Mouse (Mus musculus): ENCODE measurements around the gene Rdh16. TPM values are rescaled to one million over a fixed set of nuclear protein-coding genes. Genes with fewer than 3 reads are reported as not detected.
"Not testable (repeated sequence)": the region's sequence is repeated elsewhere in the genome, so short reads cannot be mapped to it uniquely, and the experiment has no call there.

Gene Rdh16
- polyA plus RNA-seq, 1 experiment from 2014 or later, result not detected

- Histone ChIP-seq H3K4me1 (ENCODE audit: control insufficient read depth, insufficient read depth, low read length) (no peaks in the 10 kb centered on the region), H3K27ac (ENCODE audit: low read length) (no peak overlapping the region), H3K4me3 (ENCODE audit: low read length) (no peak overlapping the region), H3K9me3 (replicated peaks; ENCODE audit: control insufficient read depth, low read length) (no peaks in the 10 kb centered on the region), H3K9ac (ENCODE audit: low read length) (no peak overlapping the region), H3K36me3 (ENCODE audit: control insufficient read depth, insufficient read depth) (no peaks in the 10 kb centered on the region), H3K4me2 (ENCODE audit: low read depth, low read length) (no peak overlapping the region), H3K27me3 (ENCODE audit: control insufficient read depth, insufficient read depth, low read length) (no peaks in the 10 kb centered on the region)
- WGBS, result 77% methylated on average over 1 of the region's 1 CpGs
- ATAC-seq (replicated peaks; ENCODE audit: extremely low read depth, insufficient read depth, low FRiP score), result no peak
Observed at GRCm38 (mm10) chr10:127766564-127766963, 34.4 kb upstream of the Rdh16 start.

DNA sequence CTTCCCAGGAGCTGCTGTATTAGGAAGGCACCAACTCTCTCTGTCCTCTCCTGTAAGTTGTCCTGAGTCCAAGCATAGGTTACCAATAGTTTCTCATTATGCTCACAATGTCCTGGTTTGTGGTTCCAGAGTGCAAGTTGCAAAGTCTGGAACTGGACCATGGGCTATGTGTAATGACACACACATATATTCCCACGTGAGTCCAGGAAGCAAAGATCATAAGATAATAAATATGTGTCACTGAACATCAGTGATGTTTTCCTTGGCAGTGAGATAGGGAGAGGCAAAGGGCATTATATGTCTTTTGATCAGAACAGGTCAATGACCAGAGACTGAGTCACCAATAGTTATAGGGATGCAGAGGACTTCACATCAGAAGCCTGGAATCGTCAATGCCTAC lies 24.9 kb upstream of the Rdh16 start, which contains the start of gene Rdh9:
Gene Rdh9, plus strand, starts transcription at position 376 of the 400 bp plus-strand sequence.
- 57% methylated on average over 2 of the region's 2 CpGs for WGBS
- no peaks in the 10 kb centered on the region for H3K27me3 ChIP-seq (ENCODE audit: control insufficient read depth, insufficient read depth, low read length)
- no peak for ATAC-seq (replicated peaks; ENCODE audit: extremely low read depth, insufficient read depth, low FRiP score)

DNA sequence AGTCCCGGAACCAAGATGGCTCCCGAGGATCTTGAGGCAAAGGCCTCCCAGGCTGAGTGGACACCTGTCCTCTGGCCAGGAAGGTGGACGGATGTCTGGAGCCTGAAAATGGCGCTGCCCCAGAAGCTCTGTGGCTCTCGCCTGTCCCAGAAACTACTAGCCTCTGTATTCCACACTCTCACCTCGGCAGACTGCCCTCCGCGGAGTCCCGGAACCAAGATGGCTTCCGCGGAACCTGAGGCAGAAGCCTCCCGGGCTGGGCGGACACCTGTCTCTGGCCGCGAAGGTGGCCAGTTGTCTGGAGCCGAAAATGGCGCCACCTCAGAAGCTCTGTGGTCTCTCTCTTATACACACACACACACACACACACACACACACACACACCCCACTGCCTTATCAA lies 18.6 kb upstream of the Rdh16 start:
- H3K4me3 ChIP-seq (ENCODE audit: low read length); H3K4me1 ChIP-seq (ENCODE audit: control insufficient read depth, insufficient read depth, low read length); H3K27ac ChIP-seq (ENCODE audit: low read length); ATAC-seq (replicated peaks; ENCODE audit: extremely low read depth, insufficient read depth, low FRiP score); H3K9me3 ChIP-seq (replicated peaks; ENCODE audit: control insufficient read depth, low read length); H3K4me2 ChIP-seq (ENCODE audit: low read depth, low read length); H3K27me3 ChIP-seq (ENCODE audit: control insufficient read depth, insufficient read depth, low read length); H3K36me3 ChIP-seq (ENCODE audit: control insufficient read depth, insufficient read depth); H3K9ac ChIP-seq (ENCODE audit: low read length): not testable (repeated sequence)
- 91% methylated on average over 17 of the region's 17 CpGs for WGBS

More for the DNA sequence above, 24.9 kb upstream of the Rdh16 start, which contains the start of gene Rdh9:
- H3K9me3 ChIP-seq (replicated peaks; ENCODE audit: control insufficient read depth, low read length), result no peaks in the 10 kb centered on the region
- no peak within 1 kb of the TSS for H3K4me2 ChIP-seq (ENCODE audit: low read depth, low read length)
- H3K36me3 ChIP-seq (ENCODE audit: control insufficient read depth, insufficient read depth), result no peaks in the 10 kb centered on the region
- no peak within 1 kb of the TSS for H3K9ac ChIP-seq (ENCODE audit: low read length)
- H3K27ac ChIP-seq (ENCODE audit: low read length), result no peak within 1 kb of the TSS
- H3K4me3 ChIP-seq (ENCODE audit: low read length), result no peak within 1 kb of the TSS
- H3K4me1 ChIP-seq (ENCODE audit: control insufficient read depth, insufficient read depth, low read length), result no peaks in the 10 kb centered on the region

DNA sequence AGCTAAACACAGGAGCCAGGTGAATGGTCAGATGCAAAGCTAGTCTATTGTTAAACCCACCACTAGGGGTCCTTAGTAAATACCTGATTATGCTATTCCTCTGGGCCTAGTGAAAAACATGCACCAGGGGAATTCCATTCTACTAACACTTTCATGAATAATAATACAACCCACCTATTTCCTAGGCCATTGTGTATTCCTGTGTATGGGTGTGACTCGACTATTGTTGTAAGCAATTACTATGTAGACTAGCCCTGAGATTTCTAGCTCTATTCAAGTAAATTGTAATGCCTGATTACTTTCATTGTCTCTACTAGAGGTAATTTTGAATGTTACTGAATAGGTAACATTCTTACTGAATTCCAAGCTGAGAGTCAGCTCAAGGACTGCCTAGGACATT lies 15.5 kb upstream of the Rdh16 start:
- H3K9me3 ChIP-seq (replicated peaks; ENCODE audit: control insufficient read depth, low read length); H3K27ac ChIP-seq (ENCODE audit: low read length); H3K27me3 ChIP-seq (ENCODE audit: control insufficient read depth, insufficient read depth, low read length); H3K4me1 ChIP-seq (ENCODE audit: control insufficient read depth, insufficient read depth, low read length); ATAC-seq (replicated peaks; ENCODE audit: extremely low read depth, insufficient read depth, low FRiP score); H3K36me3 ChIP-seq (ENCODE audit: control insufficient read depth, insufficient read depth); H3K4me2 ChIP-seq (ENCODE audit: low read depth, low read length); H3K9ac ChIP-seq (ENCODE audit: low read length); H3K4me3 ChIP-seq (ENCODE audit: low read length): not testable (repeated sequence)
- WGBS, result 80% methylated on average over 1 of the region's 1 CpGs

- no peak overlapping the region for H3K4me2 ChIP-seq (ENCODE audit: low read depth, low read length)
- no peaks in the 10 kb centered on the region for H3K9me3 ChIP-seq (replicated peaks; ENCODE audit: control insufficient read depth, low read length)
- H3K9ac ChIP-seq (ENCODE audit: low read length), result no peak overlapping the region
- ATAC-seq (replicated peaks; ENCODE audit: extremely low read depth, insufficient read depth, low FRiP score), result no peak
- no peaks in the 10 kb centered on the region for H3K36me3 ChIP-seq (ENCODE audit: control insufficient read depth, insufficient read depth)
- H3K27me3 ChIP-seq (ENCODE audit: control insufficient read depth, insufficient read depth, low read length), result no peaks in the 10 kb centered on the region
- no peak overlapping the region for H3K4me3 ChIP-seq (ENCODE audit: low read length)
- 66% methylated on average over 1 of the region's 1 CpGs for WGBS
- no peak overlapping the region for H3K27ac ChIP-seq (ENCODE audit: low read length)
- H3K4me1 ChIP-seq (ENCODE audit: control insufficient read depth, insufficient read depth, low read length), result no peaks in the 10 kb centered on the region
Observed at GRCm38 (mm10) chr10:127799295-127799694, 1.7 kb upstream of the Rdh16 start.

- no peak for ATAC-seq (replicated peaks; ENCODE audit: extremely low read depth, insufficient read depth, low FRiP score)
- WGBS, result 85% methylated on average over 2 of the region's 2 CpGs
- Histone ChIP-seq H3K27ac (ENCODE audit: low read length) (no peak overlapping the region), H3K9ac (ENCODE audit: low read length) (no peak overlapping the region), H3K4me3 (ENCODE audit: low read length) (no peak overlapping the region), H3K27me3 (ENCODE audit: control insufficient read depth, insufficient read depth, low read length) (no peaks in the 10 kb centered on the region), H3K36me3 (ENCODE audit: control insufficient read depth, insufficient read depth) (no peaks in the 10 kb centered on the region), H3K4me1 (ENCODE audit: control insufficient read depth, insufficient read depth, low read length) (no peaks in the 10 kb centered on the region), H3K9me3 (replicated peaks; ENCODE audit: control insufficient read depth, low read length) (no peaks in the 10 kb centered on the region), H3K4me2 (ENCODE audit: low read depth, low read length) (no peak overlapping the region)
Observed at GRCm38 (mm10) chr10:127801612-127802011, 660 bp downstream of the Rdh16 start.

GRCm38 (mm10) chr10:127802236-127802635 lies 1.3 kb downstream of the Rdh16 start:
- no peaks in the 10 kb centered on the region for H3K4me1 ChIP-seq (ENCODE audit: control insufficient read depth, insufficient read depth, low read length)
- H3K9me3 ChIP-seq (replicated peaks; ENCODE audit: control insufficient read depth, low read length), result no peaks in the 10 kb centered on the region
- no peaks in the 10 kb centered on the region for H3K27me3 ChIP-seq (ENCODE audit: control insufficient read depth, insufficient read depth, low read length)
- 64% methylated on average over 5 of the region's 5 CpGs for WGBS
- no peaks in the 10 kb centered on the region for H3K36me3 ChIP-seq (ENCODE audit: control insufficient read depth, insufficient read depth)
- H3K4me2 ChIP-seq (ENCODE audit: low read depth, low read length), result no peak overlapping the region
- H3K27ac ChIP-seq (ENCODE audit: low read length), result no peak overlapping the region
- ATAC-seq (replicated peaks; ENCODE audit: extremely low read depth, insufficient read depth, low FRiP score), result no peak
- no peak overlapping the region for H3K4me3 ChIP-seq (ENCODE audit: low read length)
- H3K9ac ChIP-seq (ENCODE audit: low read length), result no peak overlapping the region

DNA sequence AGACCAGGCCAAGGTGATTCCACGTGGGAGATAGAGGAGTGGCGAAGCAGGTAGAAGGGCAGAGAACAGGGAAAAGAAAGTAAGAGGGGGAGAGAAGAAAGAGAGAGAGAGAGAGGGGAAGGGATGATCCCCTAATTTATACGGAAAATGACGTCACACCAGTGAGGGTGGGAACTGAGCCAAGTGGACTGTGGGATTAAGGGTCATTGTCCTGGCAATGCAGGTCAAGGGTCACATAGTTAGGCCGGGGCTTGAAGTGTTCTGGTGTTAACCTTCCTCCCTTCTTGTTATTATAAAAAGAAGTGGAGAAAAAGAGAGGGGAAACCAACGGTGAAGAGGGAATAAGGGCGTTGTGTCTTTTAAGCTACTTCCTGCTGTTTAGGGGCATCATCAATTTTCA lies 3.5 kb downstream of the Rdh16 start:
- Histone ChIP-seq H3K9me3 (replicated peaks; ENCODE audit: control insufficient read depth, low read length) (no peaks in the 10 kb centered on the region), H3K27ac (ENCODE audit: low read length) (no peak overlapping the region), H3K27me3 (ENCODE audit: control insufficient read depth, insufficient read depth, low read length) (no peaks in the 10 kb centered on the region), H3K4me1 (ENCODE audit: control insufficient read depth, insufficient read depth, low read length) (no peaks in the 10 kb centered on the region), H3K4me3 (ENCODE audit: low read length) (no peak overlapping the region), H3K9ac (ENCODE audit: low read length) (no peak overlapping the region), H3K4me2 (ENCODE audit: low read depth, low read length) (no peak overlapping the region), H3K36me3 (ENCODE audit: control insufficient read depth, insufficient read depth) (no peaks in the 10 kb centered on the region)
- no peak for ATAC-seq (replicated peaks; ENCODE audit: extremely low read depth, insufficient read depth, low FRiP score)
- 64% methylated on average over 7 of the region's 7 CpGs for WGBS

DNA sequence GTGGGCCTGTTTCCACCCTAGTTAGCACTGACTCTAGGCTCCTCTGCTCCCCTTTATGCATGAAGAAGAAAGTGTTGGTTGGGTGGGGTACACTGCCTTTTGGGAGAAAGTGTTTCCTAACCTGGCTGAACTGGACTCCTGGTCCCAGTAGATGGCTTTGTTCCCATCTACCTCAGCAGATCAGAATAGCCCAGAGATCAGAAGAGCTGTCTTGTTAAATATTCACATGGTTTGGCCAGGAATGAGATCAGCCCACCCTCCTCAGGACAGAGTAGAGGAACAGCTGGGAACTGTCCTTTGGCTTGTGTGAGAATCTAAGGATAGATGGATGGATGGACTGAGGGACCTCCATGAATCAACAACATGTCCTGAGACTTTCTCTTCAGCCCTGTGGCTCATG lies 14.9 kb downstream of the Rdh16 start:
- no peak overlapping the region for H3K27ac ChIP-seq (ENCODE audit: low read length)
- ATAC-seq (replicated peaks; ENCODE audit: extremely low read depth, insufficient read depth, low FRiP score), result no peak
- no peaks in the 10 kb centered on the region for H3K4me1 ChIP-seq (ENCODE audit: control insufficient read depth, insufficient read depth, low read length)
- no peak overlapping the region for H3K4me3 ChIP-seq (ENCODE audit: low read length)
- no peak overlapping the region for H3K9ac ChIP-seq (ENCODE audit: low read length)
- no peaks in the 10 kb centered on the region for H3K27me3 ChIP-seq (ENCODE audit: control insufficient read depth, insufficient read depth, low read length)
- H3K36me3 ChIP-seq (ENCODE audit: control insufficient read depth, insufficient read depth), result no peaks in the 10 kb centered on the region
- no peaks in the 10 kb centered on the region; the same call in 1 of the 2 replicates for H3K9me3 ChIP-seq (replicated peaks; ENCODE audit: control insufficient read depth, low read length)
- no peak overlapping the region for H3K4me2 ChIP-seq (ENCODE audit: low read depth, low read length)
